Mouse (Mus musculus) embryonic facial prominence, embryonic 15.5 days (tissue): Measurements from ENCODE around the gene Tmem216. TPM values are rescaled to one million over a fixed set of nuclear protein-coding genes. Genes with fewer than 3 reads are reported as not detected.
"Not testable (repeated sequence)": the region's sequence is repeated elsewhere in the genome, so short reads cannot be mapped to it uniquely, and the experiment has no call there.

Experiments
- ATAC-seq: fragments of 200-750 bp; cut with Nextera tagmentation; 2 replicates; pipeline ENCODE4 v1.8.0; 2017; ENCODE audit warnings: low read depth, moderate TSS enrichment; ENCODE audit not compliant: insufficient number of reproducible peaks, low FRiP score, low TSS enrichment
- H3K27ac ChIP-seq: fragments of 300-500 bp; sonication (generic); replicated peaks from 2 replicates; pipeline ENCODE4 v1.5.1; 2015; ENCODE audit warnings: mild to moderate bottlenecking, inconsistent platforms
- H3K27me3 ChIP-seq: fragments of 300-500 bp; sonication (generic); 2 replicates; pipeline ENCODE4 v1.6.1; 2015; ENCODE audit warnings: inconsistent platforms
- H3K36me3 ChIP-seq: fragments of 300-500 bp; sonication (generic); 2 replicates; pipeline ENCODE4 v1.6.1; 2015; ENCODE audit warnings: mild to moderate bottlenecking, inconsistent platforms
- H3K4me1 ChIP-seq: fragments of 300-500 bp; sonication (generic); 2 replicates; pipeline ENCODE4 v1.6.1; 2015; ENCODE audit warnings: inconsistent platforms
- H3K4me2 ChIP-seq: fragments of 300-500 bp; sonication (generic); replicated peaks from 2 replicates; pipeline ENCODE4 v1.6.1; 2015; ENCODE audit warnings: mild to moderate bottlenecking, inconsistent platforms
- H3K4me3 ChIP-seq: fragments of 300-500 bp; sonication (generic); replicated peaks from 2 replicates; pipeline ENCODE4 v1.5.1; 2015; ENCODE audit warnings: mild to moderate bottlenecking, inconsistent platforms
- H3K9ac ChIP-seq: fragments of 300-500 bp; sonication (generic); 2 replicates; pipeline ENCODE4 v1.6.1; 2015; ENCODE audit warnings: inconsistent platforms
- H3K9me3 ChIP-seq: fragments of 300-500 bp; sonication (generic); replicated peaks from 2 replicates; pipeline ENCODE4 v1.6.1; 2016; ENCODE audit warnings: inconsistent platforms
- WGBS: fragments of 180-500 bp; shearing (Covaris S2); methylation state at CpG from one replicate; pipeline ENCODE4 v1.1.7; 2015; 5-methylcytosine and 5-hydroxymethylcytosine counted together
- polyA plus RNA-seq: library from polyadenylated mRNA; unstranded; fragments of >200 nt; fragmentation: Nextera tagmentation; extraction: Ambion mirVana; gene quantifications from 2 replicates; pipeline ENCODE4 v1.2.1, GENCODE M21; 2015

The Tmem216 gene
- polyA plus RNA-seq, 1 experiment from 2014 or later: 49.6 TPM

GRCm38 (mm10) chr19:10562351-10562750 lies 6.3 kb upstream of the Tmem216 start:
- no peaks in the 10 kb centered on the region for H3K9me3 ChIP-seq
- H3K4me1 ChIP-seq: no peaks in the 10 kb centered on the region
- 37% methylated on average over 5 of the region's 5 CpGs for WGBS
- no peak overlapping the region for H3K27ac ChIP-seq
- no peak overlapping the region for H3K4me2 ChIP-seq
- no peak overlapping the region for H3K9ac ChIP-seq
- no peaks in the 10 kb centered on the region for H3K27me3 ChIP-seq
- H3K4me3 ChIP-seq: no peak overlapping the region
- no peaks in the 10 kb centered on the region for H3K36me3 ChIP-seq
- ATAC-seq: no peak

GRCm38 (mm10) chr19:10561558-10562314 lies 5.7 kb upstream of the Tmem216 start:
- H3K27ac ChIP-seq: no peak overlapping the region
- WGBS: 45% methylated on average over 6 of the region's 6 CpGs
- ATAC-seq: no peak

GRCm38 (mm10) chr19:10560108-10560507 lies 4.1 kb upstream of the Tmem216 start:
- no peak for ATAC-seq
- no peak overlapping the region for H3K9ac ChIP-seq

More at GRCm38 (mm10) chr19:10561558-10562314, 5.7 kb upstream of the Tmem216 start:
- no peaks in the 10 kb centered on the region for H3K36me3 ChIP-seq
- no peaks in the 10 kb centered on the region for H3K4me1 ChIP-seq
- no peak overlapping the region for H3K9ac ChIP-seq
- no peak overlapping the region for H3K4me3 ChIP-seq
- H3K4me2 ChIP-seq: no peak overlapping the region
- no peaks in the 10 kb centered on the region for H3K27me3 ChIP-seq
- H3K9me3 ChIP-seq: no peaks in the 10 kb centered on the region

GRCm38 (mm10) chr19:10557837-10558375 lies 1.9 kb upstream of the Tmem216 start:
- not testable (repeated sequence) for H3K27me3 ChIP-seq, H3K36me3 ChIP-seq, H3K9ac ChIP-seq, H3K4me3 ChIP-seq, H3K9me3 ChIP-seq, H3K4me2 ChIP-seq, H3K27ac ChIP-seq, ATAC-seq
- WGBS: 72% methylated on average over 4 of the region's 4 CpGs
- peaks cover 17% of the 10 kb centered on the region for H3K4me1 ChIP-seq

More at GRCm38 (mm10) chr19:10560108-10560507, 4.1 kb upstream of the Tmem216 start:
- no peaks in the 10 kb centered on the region for H3K9me3 ChIP-seq
- H3K27me3 ChIP-seq: no peaks in the 10 kb centered on the region
- H3K4me1 ChIP-seq: peaks cover 9% of the 10 kb centered on the region
- WGBS: 42% methylated on average over 5 of the region's 5 CpGs
- H3K27ac ChIP-seq: no peak overlapping the region
- H3K4me3 ChIP-seq: no peak overlapping the region
- no peaks in the 10 kb centered on the region for H3K36me3 ChIP-seq
- H3K4me2 ChIP-seq: no peak overlapping the region

GRCm38 (mm10) chr19:10557430-10557829 lies 1.4 kb upstream of the Tmem216 start:
- 68% methylated on average over 2 of the region's 2 CpGs for WGBS
- Histone ChIP-seq H3K9me3 (no peaks in the 10 kb centered on the region), H3K4me3 (no peak overlapping the region), H3K4me2 (no peak overlapping the region), H3K27me3 (no peaks in the 10 kb centered on the region), H3K27ac (no peak overlapping the region), H3K9ac (no peak overlapping the region), H3K36me3 (no peaks in the 10 kb centered on the region), H3K4me1 (peaks cover 17% of the 10 kb centered on the region)
- no peak for ATAC-seq

GRCm38 (mm10) chr19:10557001-10557400 lies 963 bp upstream of the Tmem216 start:
- 64% methylated on average over 2 of the region's 2 CpGs for WGBS
- H3K4me3 ChIP-seq: no peak overlapping the region
- no peak for ATAC-seq
- no peak overlapping the region for H3K9ac ChIP-seq
- H3K36me3 ChIP-seq: no peaks in the 10 kb centered on the region
- H3K4me1 ChIP-seq: peaks cover 17% of the 10 kb centered on the region
- H3K27me3 ChIP-seq: no peaks in the 10 kb centered on the region
- H3K27ac ChIP-seq: no peak overlapping the region
- H3K9me3 ChIP-seq: no peaks in the 10 kb centered on the region
- H3K4me2 ChIP-seq: no peak overlapping the region

GRCm38 (mm10) chr19:10539454-10539853 lies 16.6 kb downstream of the Tmem216 start:
- Histone ChIP-seq H3K4me1 (no peaks in the 10 kb centered on the region), H3K27ac (no peak overlapping the region), H3K4me2 (no peak overlapping the region), H3K27me3 (no peaks in the 10 kb centered on the region), H3K36me3 (peaks cover 82% of the 10 kb centered on the region), H3K9ac (no peak overlapping the region), H3K4me3 (no peak overlapping the region), H3K9me3 (no peaks in the 10 kb centered on the region)
- 91% methylated on average over 5 of the region's 5 CpGs for WGBS
- ATAC-seq: no peak

- Histone ChIP-seq H3K27ac (no peak overlapping the region), H3K36me3 (peaks cover 55% of the 10 kb centered on the region), H3K4me1 (peaks cover 10% of the 10 kb centered on the region), H3K4me3 (no peak overlapping the region), H3K9me3 (no peaks in the 10 kb centered on the region), H3K4me2 (no peak overlapping the region), H3K9ac (no peak overlapping the region), H3K27me3 (no peaks in the 10 kb centered on the region)
- no peak for ATAC-seq
- 95% methylated on average over 1 of the region's 1 CpGs for WGBS
Observed at GRCm38 (mm10) chr19:10530082-10530481, 26.0 kb downstream of the Tmem216 start.

GRCm38 (mm10) chr19:10525910-10526309 lies 30.1 kb downstream of the Tmem216 start, which contains the start of gene Sdhaf2:
TSS of gene Sdhaf2 (minus strand) at chr19:10526142.
- Histone ChIP-seq H3K27me3 (no peaks in the 10 kb centered on the region), H3K4me2 (peak within 1 kb of the TSS; percentile 63), H3K36me3 (peaks cover 20% of the 10 kb centered on the region), H3K4me1 (peaks cover 25% of the 10 kb centered on the region), H3K9ac (peak within 1 kb of the TSS; percentile 86), H3K4me3 (peak within 1 kb of the TSS; percentile 78), H3K9me3 (no peaks in the 10 kb centered on the region), H3K27ac (peak within 1 kb of the TSS; percentile 98)
- WGBS: under 1% methylated on average over 11 of the region's 11 CpGs
- ATAC-seq: no peak

GRCm38 (mm10) chr19:10525106-10525901 lies 30.7 kb downstream of the Tmem216 start, which contains the start of gene Cpsf7:
TSS of gene Cpsf7 (plus strand) at chr19:10525266.
- Histone ChIP-seq H3K4me1 (peaks cover 25% of the 10 kb centered on the region), H3K4me3 (peak within 1 kb of the TSS; percentile 78), H3K9me3 (no peaks in the 10 kb centered on the region), H3K4me2 (peak within 1 kb of the TSS; percentile 63), H3K9ac (peak within 1 kb of the TSS; percentile 86), H3K36me3 (peaks cover 14% of the 10 kb centered on the region), H3K27me3 (no peaks in the 10 kb centered on the region), H3K27ac (peak within 1 kb of the TSS; percentile 98)
- ATAC-seq: peak; percentile 94
- under 1% methylated on average over 85 of the region's 93 CpGs for WGBS

GRCm38 (mm10) chr19:10524784-10525105 lies 31.3 kb downstream of the Tmem216 start:
- under 1% methylated on average over 19 of the region's 19 CpGs for WGBS
- Histone ChIP-seq H3K9ac (peak overlapping the region; percentile 86), H3K36me3 (peaks cover 9% of the 10 kb centered on the region), H3K4me3 (peak overlapping the region; percentile 78), H3K9me3 (no peaks in the 10 kb centered on the region), H3K27ac (peak overlapping the region; percentile 98), H3K4me2 (peak overlapping the region; percentile 63), H3K4me1 (peaks cover 25% of the 10 kb centered on the region), H3K27me3 (no peaks in the 10 kb centered on the region)
- ATAC-seq: peak; percentile 41; the same call in 1 of the 2 replicates
